Mouse (Mus musculus) cerebellum, adult 2 months (tissue): Measurements from ENCODE around the gene Ism1. TPM values are rescaled to one million over a fixed set of nuclear protein-coding genes. Genes with fewer than 3 reads are reported as not detected.
A peak's percentile ranks its signal among the peaks of the same experiment; 100 is the strongest.

Experiments
- DNase-seq, 2 experiments: peaks; one replicate each; pipeline ENCODE4 v3.0.0; 2021
- H3K27ac ChIP-seq: fragments of 200-500 bp; 2 replicates; pipeline ENCODE4 v1.5.1; 2012; ENCODE audit warnings: low read length, control low read depth, inconsistent platforms; ENCODE audit not compliant: insufficient read depth
- H3K27me3 ChIP-seq: fragments of 200-500 bp; 2 replicates; pipeline ENCODE4 v1.6.1; 2012; ENCODE audit warnings: inconsistent platforms, mild to moderate bottlenecking, low read length, moderate library complexity; ENCODE audit not compliant: control insufficient read depth, insufficient read depth
- H3K4me1 ChIP-seq: fragments of 200-500 bp; 2 replicates; pipeline ENCODE4 v1.6.1; 2011; ENCODE audit warnings: low read length; ENCODE audit not compliant: control insufficient read depth, insufficient read depth
- H3K4me3 ChIP-seq: fragments of 200-500 bp; replicated peaks from 2 replicates; pipeline ENCODE3; 2011; ENCODE audit warnings: mild to moderate bottlenecking, low read depth, low read length, control low read depth; ENCODE audit not compliant: insufficient read depth
- CTCF ChIP-seq: fragments of 200-500 bp; IDR thresholded peaks from 2 replicates; pipeline ENCODE4 v1.5.1; 2011; ENCODE audit warnings: low read depth, mild to moderate bottlenecking, control low read depth, low read length, moderate library complexity, borderline replicate concordance; ENCODE audit not compliant: insufficient read depth
- POLR2A ChIP-seq: fragments of 200-500 bp; IDR thresholded peaks from 2 replicates; pipeline ENCODE4 v1.6.1; 2011; ENCODE audit warnings: low read length, control low read depth, borderline replicate concordance; ENCODE audit not compliant: insufficient read depth
- WGBS: fragments of 180-500 bp; shearing (Covaris S2); methylation state at CpG from one replicate; pipeline ENCODE4 v1.1.7; 2018; 5-methylcytosine and 5-hydroxymethylcytosine counted together
- polyA plus RNA-seq: library from polyadenylated mRNA; depleted of rRNA; stranded (reverse); fragments of >200 nt; gene quantifications from 2 replicates; pipeline ENCODE4 v1.2.3, GENCODE M21; 2012

The Ism1 gene
- polyA plus RNA-seq, 1 experiment: 2.0 TPM

DNA sequence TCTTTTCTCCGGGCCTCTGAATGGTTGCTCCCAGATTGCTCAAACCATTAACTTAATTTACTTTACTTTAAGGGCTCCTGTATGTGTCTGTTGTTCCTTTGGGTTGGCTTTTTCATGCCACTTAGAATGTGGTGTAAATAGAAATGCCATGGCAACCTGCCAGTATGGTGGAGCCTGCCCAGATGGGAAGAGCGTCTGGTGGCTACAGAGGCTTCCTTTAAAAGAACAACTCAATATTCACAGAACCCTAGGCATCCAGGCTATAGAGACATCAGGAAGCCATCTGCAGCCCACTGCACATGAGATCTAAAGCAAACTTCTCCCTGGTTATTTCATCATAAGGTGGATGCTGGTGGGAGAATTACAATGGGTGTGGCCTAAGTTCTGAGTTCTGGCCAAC lies 18.6 kb downstream of the Ism1 start:
- Histone ChIP-seq H3K4me1 (peaks cover 5% of the 10 kb centered on the region; the same call in 1 of the 2 replicates), H3K4me3 (no peak overlapping the region), H3K27ac (no peak overlapping the region), H3K27me3 (no peaks in the 10 kb centered on the region)
- DNase-seq: peak; percentile 25 to 55
- TF ChIP-seq POLR2A (no peak), CTCF (no peak)
- WGBS: 38% methylated on average over 2 of the region's 2 CpGs

DNA sequence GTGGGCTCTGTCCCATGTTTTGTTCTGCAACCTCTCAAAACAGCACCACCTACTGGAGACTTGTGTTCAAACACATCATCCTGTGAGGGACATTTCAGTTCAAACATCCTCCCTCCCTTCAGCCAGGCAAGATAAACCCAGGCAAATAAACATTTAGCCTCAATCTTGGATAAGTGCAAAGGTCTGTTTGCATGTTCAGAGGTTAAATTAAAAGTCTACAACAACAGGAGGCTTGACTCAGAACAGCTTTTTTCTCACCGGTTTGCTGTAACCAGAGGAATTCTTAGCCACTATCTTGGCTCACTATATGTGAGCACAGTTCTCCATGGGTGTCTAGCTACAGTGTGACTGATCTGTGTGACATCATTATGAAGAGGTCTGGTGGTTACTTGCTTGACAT lies 22.6 kb downstream of the Ism1 start:
- TF ChIP-seq POLR2A: no peak
- no peak for TF ChIP-seq CTCF
- H3K4me3 ChIP-seq: no peak overlapping the region
- 100% methylated on average over 1 of the region's 1 CpGs for WGBS
- H3K27me3 ChIP-seq: no peaks in the 10 kb centered on the region
- H3K4me1 ChIP-seq: peaks cover 5% of the 10 kb centered on the region; the same call in 1 of the 2 replicates
- DNase-seq: no peak
- H3K27ac ChIP-seq: no peak overlapping the region

DNA sequence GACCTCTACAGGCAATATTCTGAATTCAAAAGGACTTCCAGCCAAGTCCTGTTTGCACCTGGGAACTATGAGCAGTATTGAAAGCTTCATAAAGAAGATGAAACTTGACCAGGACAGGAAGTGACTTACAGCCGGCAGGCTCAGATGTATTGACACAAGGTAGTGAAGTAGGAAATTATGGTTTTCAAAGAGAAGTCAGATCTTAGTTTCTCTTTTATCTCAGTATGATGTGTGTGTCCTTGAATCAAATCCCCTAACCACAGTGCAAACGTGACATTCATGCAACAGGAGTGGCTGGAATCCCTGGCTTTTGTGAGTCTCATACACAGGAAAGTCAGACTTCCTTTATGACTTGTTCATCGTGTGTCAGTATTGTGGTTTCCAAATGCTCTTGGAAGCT lies 27.0 kb downstream of the Ism1 start:
- TF ChIP-seq POLR2A (no peak), CTCF (no peak)
- no peak for DNase-seq
- H3K27me3 ChIP-seq: no peaks in the 10 kb centered on the region
- 79% methylated on average over 3 of the region's 3 CpGs for WGBS
- no peaks in the 10 kb centered on the region for H3K4me1 ChIP-seq
- H3K4me3 ChIP-seq: no peak overlapping the region
- H3K27ac ChIP-seq: no peak overlapping the region

DNA sequence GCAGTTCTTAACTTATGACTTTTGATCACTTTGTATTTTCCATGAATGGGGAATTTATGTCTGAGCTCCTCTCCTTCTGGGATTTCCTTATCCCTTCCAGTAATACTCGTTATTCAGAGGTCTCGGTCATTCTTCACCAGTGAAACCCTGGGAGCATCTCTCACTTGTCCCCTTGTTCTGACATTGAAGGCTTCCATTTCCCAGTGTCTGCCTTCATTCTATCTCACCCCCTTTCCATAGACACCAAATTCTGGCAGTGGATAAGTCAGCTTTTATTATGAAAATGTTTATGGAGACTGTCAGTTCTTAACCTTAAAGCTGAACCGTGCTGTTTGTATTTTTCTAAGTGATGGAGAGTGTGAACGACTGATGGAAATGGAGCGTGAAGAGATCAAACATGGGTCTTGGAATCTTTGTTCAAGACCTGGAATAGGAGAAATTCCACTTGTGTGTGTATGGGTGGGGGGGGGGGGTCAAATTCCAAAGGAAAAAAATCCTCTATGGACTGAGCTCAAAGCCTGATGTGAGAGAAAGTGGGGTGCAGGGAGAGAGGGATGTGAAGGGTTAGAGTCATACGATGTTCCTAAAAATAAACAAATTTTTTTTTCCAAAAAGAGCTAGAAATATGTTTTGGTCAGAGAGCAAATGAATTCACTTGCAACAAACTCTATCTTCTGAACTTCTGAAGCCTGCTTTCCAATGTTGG lies 30.4 kb downstream of the Ism1 start:
- TF ChIP-seq POLR2A: no peak
- no peak for TF ChIP-seq CTCF
- H3K27me3 ChIP-seq: no peaks in the 10 kb centered on the region
- no peak overlapping the region for H3K4me3 ChIP-seq
- H3K27ac ChIP-seq: no peak overlapping the region
- DNase-seq: no peak
- 63% methylated on average over 6 of the region's 6 CpGs for whole genome bisulfite sequencing
- no peaks in the 10 kb centered on the region for H3K4me1 ChIP-seq

DNA sequence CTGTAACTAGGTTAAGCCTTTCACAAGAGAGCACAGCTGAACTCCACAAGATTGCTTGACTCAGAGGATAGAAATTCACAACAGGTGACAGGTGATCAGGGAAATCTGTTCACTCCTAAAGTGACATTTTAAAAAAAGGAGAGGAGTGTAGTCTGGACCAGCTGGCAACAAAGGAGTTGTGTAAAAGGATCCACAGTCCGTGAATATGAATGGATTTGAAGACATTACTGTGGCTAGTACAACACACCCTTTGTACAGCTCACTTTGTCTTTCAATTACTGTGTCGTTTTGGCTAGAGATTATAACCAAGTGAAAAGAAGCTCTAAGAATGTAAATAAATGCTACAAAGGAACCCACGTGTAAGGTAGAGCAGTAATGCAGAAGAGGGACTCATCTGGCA lies 33.7 kb downstream of the Ism1 start:
- 28% methylated on average over 3 of the region's 3 CpGs for WGBS
- Histone ChIP-seq H3K4me3 (no peak overlapping the region), H3K27me3 (no peaks in the 10 kb centered on the region), H3K4me1 (no peaks in the 10 kb centered on the region), H3K27ac (no peak overlapping the region)
- no peak for DNase-seq
- TF ChIP-seq POLR2A (no peak), CTCF (no peak)

DNA sequence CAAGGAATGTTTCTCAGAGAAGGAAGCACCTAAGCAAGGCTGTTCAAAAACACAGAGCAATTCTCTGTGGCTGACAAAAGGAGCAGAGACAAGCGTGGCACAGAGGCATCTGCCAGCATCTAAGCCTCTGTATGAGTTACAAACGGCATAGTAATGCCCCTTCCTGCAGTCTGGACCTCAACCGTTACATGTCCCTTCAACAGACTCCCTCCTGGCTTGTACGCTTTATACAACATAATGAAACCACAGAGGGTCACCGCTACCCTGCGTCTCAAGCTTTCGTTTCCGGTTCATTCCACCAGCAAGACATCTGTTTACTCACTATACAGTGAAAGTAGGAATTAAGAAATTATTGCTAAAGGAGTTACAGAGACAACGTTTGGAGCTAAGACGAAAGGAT lies 34.1 kb downstream of the Ism1 start:
- DNase-seq: no peak
- H3K4me1 ChIP-seq: no peaks in the 10 kb centered on the region
- 60% methylated on average over 10 of the region's 10 CpGs for WGBS
- no peak overlapping the region for H3K4me3 ChIP-seq
- no peak overlapping the region for H3K27ac ChIP-seq
- TF ChIP-seq POLR2A: no peak
- TF ChIP-seq CTCF: no peak
- H3K27me3 ChIP-seq: no peaks in the 10 kb centered on the region

DNA sequence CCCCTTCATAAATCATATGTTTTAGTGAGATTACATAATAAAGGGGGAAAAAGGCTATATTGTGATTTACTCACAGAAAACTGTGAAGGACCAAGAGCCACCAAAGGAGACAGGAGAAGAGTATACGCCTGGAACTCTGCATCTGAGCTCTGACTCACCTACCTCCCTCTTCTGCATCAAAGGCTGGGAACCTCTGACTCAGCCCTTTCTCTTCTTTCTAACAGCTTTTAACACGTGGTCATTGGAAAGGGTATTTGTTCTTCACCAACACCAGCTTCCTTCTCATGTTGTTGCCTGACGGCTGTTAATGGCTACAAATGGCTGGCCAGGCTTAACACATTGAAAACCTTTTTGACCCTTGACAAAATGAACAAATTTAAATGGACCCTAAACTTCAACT lies 36.2 kb downstream of the Ism1 start:
- 76% methylated on average over 3 of the region's 3 CpGs for WGBS
- Histone ChIP-seq H3K27ac (no peak overlapping the region), H3K4me1 (no peaks in the 10 kb centered on the region), H3K27me3 (no peaks in the 10 kb centered on the region), H3K4me3 (no peak overlapping the region)
- DNase-seq: no peak
- TF ChIP-seq CTCF: no peak
- TF ChIP-seq POLR2A: no peak

DNA sequence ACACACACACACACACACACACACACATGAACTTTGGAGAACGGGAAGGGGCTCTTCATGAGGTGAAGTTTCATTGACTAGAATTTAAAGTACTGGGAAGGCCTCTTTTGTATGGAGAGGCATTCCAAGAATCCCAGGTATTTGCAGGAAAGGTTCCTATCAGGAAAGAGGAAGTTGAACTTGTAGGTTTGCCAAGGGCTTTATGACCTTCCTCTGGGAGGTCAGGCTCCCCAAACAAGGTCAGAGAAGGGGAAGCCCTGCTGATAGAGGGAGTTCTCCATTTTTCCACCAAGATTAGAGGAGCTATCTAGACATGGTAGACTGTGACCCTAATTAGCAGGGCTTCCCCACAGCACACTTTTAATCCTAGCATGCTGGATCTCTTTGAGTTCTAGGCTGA lies 39.8 kb downstream of the Ism1 start:
- no peaks in the 10 kb centered on the region for H3K27me3 ChIP-seq
- no peak overlapping the region for H3K4me3 ChIP-seq
- H3K27ac ChIP-seq: no peak overlapping the region
- 77% methylated on average over 1 of the region's 1 CpGs for WGBS
- no peak for TF ChIP-seq CTCF
- no peak for TF ChIP-seq POLR2A
- no peaks in the 10 kb centered on the region for H3K4me1 ChIP-seq
- no peak for DNase-seq

DNA sequence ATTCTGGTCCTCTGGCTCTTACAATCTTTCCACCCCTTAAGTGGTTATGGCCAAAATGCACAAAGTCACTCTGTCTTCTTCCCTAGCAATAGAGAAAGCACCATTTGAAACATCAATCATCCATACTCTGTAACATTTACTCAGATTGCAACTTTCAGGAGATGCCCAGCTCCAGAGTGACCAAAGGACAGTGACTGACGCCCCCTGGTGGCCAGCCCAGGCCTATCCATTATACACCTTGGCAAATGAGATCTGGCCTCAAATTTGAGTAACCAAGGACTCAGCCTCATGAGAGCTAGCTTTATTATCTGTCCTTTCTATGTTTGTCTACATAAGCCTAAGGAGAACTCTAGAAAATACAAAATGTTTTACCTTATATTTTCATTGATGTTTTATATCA lies 44.7 kb downstream of the Ism1 start:
- TF ChIP-seq POLR2A (no peak), CTCF (peak; percentile 73; the same call in 1 of the 2 replicates)
- DNase-seq: peak; percentile 42 to 59
- Histone ChIP-seq H3K4me3 (no peak overlapping the region), H3K4me1 (no peaks in the 10 kb centered on the region), H3K27me3 (no peaks in the 10 kb centered on the region), H3K27ac (no peak overlapping the region)
- WGBS: 0% methylated on average over 1 of the region's 1 CpGs
